Mouse (Mus musculus) liver, postnatal 0 days (tissue): Measurements from ENCODE around the gene Daglb.

ENCODE experiments used
- CTCF ChIP-seq: sonication (generic); IDR thresholded peaks from 2 replicates; pipeline ENCODE4 v1.5.1; 2016; ENCODE audit warnings: antibody characterized with exemption, low read depth
- EP300 ChIP-seq: IDR thresholded peaks from 2 replicates; pipeline ENCODE4 v1.6.1; 2016; ENCODE audit warnings: antibody characterized with exemption, low read depth, mild to moderate bottlenecking

- no peak for TF ChIP-seq CTCF
- no peak for TF ChIP-seq EP300
These were observed 90.8 kb downstream of the Daglb start for GRCm38 (mm10) chr5:143555233-143555632.
